Mouse (Mus musculus): ENCODE measurements around the gene Sema4a. TPM values are rescaled to one million over a fixed set of nuclear protein-coding genes. Genes with fewer than 3 reads are reported as not detected.

Gene Sema4a
- polyA plus RNA-seq, 1 experiment from 2014 or later, result 27.9 TPM

GRCm38 (mm10) chr3:88477735-88478134, 16.8 kb upstream of the Sema4a start:
- peaks cover 15% of the 10 kb centered on the region for H3K36me3 ChIP-seq (ENCODE audit: control insufficient read depth, insufficient read depth, low read length)
- ATAC-seq (ENCODE audit: low FRiP score, low TSS enrichment), result peak; percentile 81
- peak; percentile 92 for DNase-seq (ENCODE audit: low spot score)
- H3K4me3 ChIP-seq (ENCODE audit: low read depth, low read length), result no peak overlapping the region
- H3K4me1 ChIP-seq (replicated peaks; ENCODE audit: control insufficient read depth, insufficient read depth), result no peaks in the 10 kb centered on the region
- no peaks in the 10 kb centered on the region for H3K27me3 ChIP-seq (ENCODE audit: control insufficient read depth, insufficient read depth, low read length)
- H3K27ac ChIP-seq (replicated peaks), result no peak overlapping the region
- H3K4me2 ChIP-seq (replicated peaks; ENCODE audit: low read depth), result no peak overlapping the region
- no peak overlapping the region for H3K9ac ChIP-seq (ENCODE audit: low read length)
- TF ChIP-seq CTCF (IDR thresholded peaks at IDR 0.05; ENCODE audit: low read depth) (peak; percentile 93), EP300 (optimal IDR thresholded peaks at IDR 0.05) (no peak)
- WGBS, result under 1% methylated on average over 8 of the region's 8 CpGs
- no peaks in the 10 kb centered on the region for H3K9me3 ChIP-seq (ENCODE audit: control insufficient read depth, low read length)

GRCm38 (mm10) chr3:88476403-88476802, 15.4 kb upstream of the Sema4a start:
- DNase-seq (ENCODE audit: low spot score), result no peak

DNA sequence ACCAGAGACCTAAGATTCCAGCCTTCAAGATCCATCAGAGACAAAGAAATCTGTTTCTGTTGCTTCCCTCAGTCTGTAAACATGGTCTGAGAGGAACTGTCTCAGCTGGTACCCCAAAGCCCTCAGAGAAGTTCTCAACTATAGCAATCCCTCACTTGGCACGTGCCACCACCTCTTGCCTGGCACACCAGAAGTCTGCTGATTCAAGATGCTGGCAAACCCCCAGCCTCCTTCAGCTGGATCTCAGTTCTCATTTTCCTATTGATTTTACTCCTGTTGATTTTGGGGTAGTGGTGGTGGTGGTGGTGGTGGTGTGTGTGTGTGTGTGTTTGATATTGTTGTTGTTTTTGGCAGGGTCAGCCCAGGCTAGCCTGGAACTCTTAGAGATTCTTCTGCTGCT, 12.6 kb upstream of the Sema4a start:
- TF ChIP-seq EP300 (optimal IDR thresholded peaks at IDR 0.05) (no peak), CTCF (IDR thresholded peaks at IDR 0.05; ENCODE audit: low read depth) (no peak)

More at GRCm38 (mm10) chr3:88476403-88476802, 15.4 kb upstream of the Sema4a start:
- peaks cover 3% of the 10 kb centered on the region; the same call in 1 of the 2 replicates for H3K36me3 ChIP-seq (ENCODE audit: control insufficient read depth, insufficient read depth, low read length)
- WGBS, result 56% methylated on average over 6 of the region's 6 CpGs
- no peak overlapping the region for H3K9ac ChIP-seq (ENCODE audit: low read length)
- H3K9me3 ChIP-seq (ENCODE audit: control insufficient read depth, low read length), result no peaks in the 10 kb centered on the region
- no peak overlapping the region for H3K4me3 ChIP-seq (ENCODE audit: low read depth, low read length)
- no peak overlapping the region for H3K4me2 ChIP-seq (replicated peaks; ENCODE audit: low read depth)
- no peaks in the 10 kb centered on the region for H3K27me3 ChIP-seq (ENCODE audit: control insufficient read depth, insufficient read depth, low read length)
- no peak for ATAC-seq (ENCODE audit: low FRiP score, low TSS enrichment)
- TF ChIP-seq CTCF (IDR thresholded peaks at IDR 0.05; ENCODE audit: low read depth) (peak; percentile 52), EP300 (optimal IDR thresholded peaks at IDR 0.05) (no peak)
- no peaks in the 10 kb centered on the region for H3K4me1 ChIP-seq (replicated peaks; ENCODE audit: control insufficient read depth, insufficient read depth)
- no peak overlapping the region for H3K27ac ChIP-seq (replicated peaks)

GRCm38 (mm10) chr3:88473020-88473419, 12.0 kb upstream of the Sema4a start:
- H3K4me2 ChIP-seq (replicated peaks; ENCODE audit: low read depth), result no peak overlapping the region
- no peak overlapping the region for H3K9ac ChIP-seq (ENCODE audit: low read length)
- no peak for DNase-seq (ENCODE audit: low spot score)
- no peak overlapping the region for H3K4me3 ChIP-seq (ENCODE audit: low read depth, low read length)
- no peak for TF ChIP-seq CTCF (IDR thresholded peaks at IDR 0.05; ENCODE audit: low read depth)
- no peak for TF ChIP-seq EP300 (optimal IDR thresholded peaks at IDR 0.05)
- no peak overlapping the region for H3K27ac ChIP-seq (replicated peaks)
- H3K9me3 ChIP-seq (ENCODE audit: control insufficient read depth, low read length), result no peaks in the 10 kb centered on the region
- 30% methylated on average over 5 of the region's 5 CpGs for WGBS
- H3K4me1 ChIP-seq (replicated peaks; ENCODE audit: control insufficient read depth, insufficient read depth), result no peaks in the 10 kb centered on the region
- no peaks in the 10 kb centered on the region for H3K27me3 ChIP-seq (ENCODE audit: control insufficient read depth, insufficient read depth, low read length)
- ATAC-seq (ENCODE audit: low FRiP score, low TSS enrichment), result no peak
- no peaks in the 10 kb centered on the region for H3K36me3 ChIP-seq (ENCODE audit: control insufficient read depth, insufficient read depth, low read length)

More for the DNA sequence above, 12.6 kb upstream of the Sema4a start:
- Histone ChIP-seq H3K27me3 (ENCODE audit: control insufficient read depth, insufficient read depth, low read length) (no peaks in the 10 kb centered on the region), H3K9me3 (ENCODE audit: control insufficient read depth, low read length) (no peaks in the 10 kb centered on the region), H3K9ac (ENCODE audit: low read length) (no peak overlapping the region), H3K4me3 (ENCODE audit: low read depth, low read length) (no peak overlapping the region), H3K36me3 (ENCODE audit: control insufficient read depth, insufficient read depth, low read length) (no peaks in the 10 kb centered on the region), H3K4me2 (replicated peaks; ENCODE audit: low read depth) (no peak overlapping the region), H3K4me1 (replicated peaks; ENCODE audit: control insufficient read depth, insufficient read depth) (no peaks in the 10 kb centered on the region), H3K27ac (replicated peaks) (no peak overlapping the region)
- 73% methylated on average over 1 of the region's 1 CpGs for WGBS
- DNase-seq (ENCODE audit: low spot score) (no peak), ATAC-seq (ENCODE audit: low FRiP score, low TSS enrichment) (no peak)

- no peak for TF ChIP-seq CTCF (IDR thresholded peaks at IDR 0.05; ENCODE audit: low read depth)
- no peak for TF ChIP-seq EP300 (optimal IDR thresholded peaks at IDR 0.05)
- WGBS, result 38% methylated on average over 10 of the region's 10 CpGs
These were observed 10.0 kb upstream of the Sema4a start for GRCm38 (mm10) chr3:88470943-88471479.

DNA sequence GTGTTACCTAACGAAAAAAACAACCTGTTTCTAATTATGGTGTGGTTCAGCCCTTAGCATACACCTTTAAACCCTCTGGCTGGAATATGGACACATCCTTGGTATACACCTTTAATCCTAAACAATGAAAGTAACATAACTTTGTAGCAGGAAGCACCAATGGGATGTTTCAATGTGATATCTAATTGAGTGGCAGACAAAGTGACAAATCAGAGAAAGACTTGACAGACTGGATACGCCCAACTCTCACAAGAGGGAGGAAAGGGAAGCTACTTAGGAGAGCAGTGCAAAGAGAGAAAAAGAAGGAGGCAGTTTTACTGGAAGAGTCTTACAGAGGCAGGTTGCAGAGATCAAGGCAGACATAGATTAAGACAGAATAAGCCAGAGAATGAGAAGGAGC, 8.5 kb upstream of the Sema4a start:
- 86% methylated on average over 2 of the region's 2 CpGs for WGBS
- TF ChIP-seq EP300 (optimal IDR thresholded peaks at IDR 0.05), result no peak
- no peak for TF ChIP-seq CTCF (IDR thresholded peaks at IDR 0.05; ENCODE audit: low read depth)
- H3K27ac ChIP-seq (replicated peaks), result no peak overlapping the region
- H3K4me3 ChIP-seq (ENCODE audit: low read depth, low read length), result no peak overlapping the region
- H3K4me2 ChIP-seq (replicated peaks; ENCODE audit: low read depth), result no peak overlapping the region
- H3K27me3 ChIP-seq (ENCODE audit: control insufficient read depth, insufficient read depth, low read length), result no peaks in the 10 kb centered on the region
- no peak for DNase-seq (ENCODE audit: low spot score)
- no peaks in the 10 kb centered on the region for H3K36me3 ChIP-seq (ENCODE audit: control insufficient read depth, insufficient read depth, low read length)
- no peaks in the 10 kb centered on the region for H3K4me1 ChIP-seq (replicated peaks; ENCODE audit: control insufficient read depth, insufficient read depth)
- no peaks in the 10 kb centered on the region for H3K9me3 ChIP-seq (ENCODE audit: control insufficient read depth, low read length)
- ATAC-seq (ENCODE audit: low FRiP score, low TSS enrichment), result no peak
- no peak overlapping the region for H3K9ac ChIP-seq (ENCODE audit: low read length)

More at GRCm38 (mm10) chr3:88470943-88471479, 10.0 kb upstream of the Sema4a start:
- ATAC-seq (ENCODE audit: low FRiP score, low TSS enrichment) (peak; percentile 51; the same call in 1 of the 2 replicates), DNase-seq (ENCODE audit: low spot score) (no peak)
- H3K36me3 ChIP-seq (ENCODE audit: control insufficient read depth, insufficient read depth, low read length), result no peaks in the 10 kb centered on the region
- H3K4me1 ChIP-seq (replicated peaks; ENCODE audit: control insufficient read depth, insufficient read depth), result no peaks in the 10 kb centered on the region
- H3K9me3 ChIP-seq (ENCODE audit: control insufficient read depth, low read length), result no peaks in the 10 kb centered on the region
- no peaks in the 10 kb centered on the region for H3K27me3 ChIP-seq (ENCODE audit: control insufficient read depth, insufficient read depth, low read length)
- no peak overlapping the region for H3K4me3 ChIP-seq (ENCODE audit: low read depth, low read length)
- H3K9ac ChIP-seq (ENCODE audit: low read length), result no peak overlapping the region
- no peak overlapping the region for H3K27ac ChIP-seq (replicated peaks)
- no peak overlapping the region for H3K4me2 ChIP-seq (replicated peaks; ENCODE audit: low read depth)
